In genomic region chr4:121230943-121231614, GRCm38 (mm10) we compare ENCODE assay signal across 8 mouse cellular contexts. TPM values are rescaled to one million over a fixed set of nuclear protein-coding genes. Genes with fewer than 3 reads are reported as not detected.
A peak's percentile ranks its signal among the peaks of the same experiment; 100 is the strongest.
DNase-seq lines count a peak whose midpoint lies in the region; ATAC-seq lines count a peak whose summit lies in the region.

No protein-coding gene starts in this region.

- no peak for DNase-seq in lung, postnatal 14 days
- no peak for DNase-seq in limb, embryonic 10.5 days (ENCODE audit: low spot score)
- peak; percentile 32 for DNase-seq in retina, embryonic 14.5 days (ENCODE audit: low spot score)
- no peak for DNase-seq in ovary, postnatal 10 days (ENCODE audit: low spot score)
- no peak for DNase-seq in testis, postnatal 14 days (ENCODE audit: low spot score)
- DNase-seq in lung, adult 18-20 months, result no peak

- no peak overlapping the region for H3K4me3 ChIP-seq in lung, embryonic 15.5 days
- H3K4me3 ChIP-seq in embryonic facial prominence, embryonic 12.5 days, result no peak overlapping the region
- H3K4me3 ChIP-seq in limb, embryonic 10.5 days, result peak overlapping the region; percentile 21; the same call in 1 of the 2 replicates

- WGBS in lung, embryonic 15.5 days, result 3% methylated on average over 16 of the region's 16 CpGs
- 6% methylated on average over 16 of the region's 16 CpGs for WGBS in embryonic facial prominence, embryonic 12.5 days
- 5% methylated on average over 16 of the region's 16 CpGs for WGBS in limb, embryonic 10.5 days

- no peaks in the 10 kb centered on the region for H3K9me3 ChIP-seq in lung, embryonic 15.5 days
- H3K9me3 ChIP-seq in embryonic facial prominence, embryonic 12.5 days, result no peaks in the 10 kb centered on the region
- no peaks in the 10 kb centered on the region for H3K9me3 ChIP-seq in limb, embryonic 10.5 days (replicated peaks)

- H3K4me1 ChIP-seq in lung, embryonic 15.5 days, result no peaks in the 10 kb centered on the region
- 0 out of 2 replicates have a peak, but pooled peaks cover 2% of the 10 kb centered on the region for H3K4me1 ChIP-seq in embryonic facial prominence, embryonic 12.5 days
- H3K4me1 ChIP-seq in limb, embryonic 10.5 days, result no peaks in the 10 kb centered on the region

- H3K4me2 ChIP-seq in lung, embryonic 15.5 days, result no peak overlapping the region
- H3K4me2 ChIP-seq in embryonic facial prominence, embryonic 12.5 days (replicated peaks), result peak overlapping the region; percentile 33

- no peaks in the 10 kb centered on the region for H3K36me3 ChIP-seq in lung, embryonic 15.5 days
- no peaks in the 10 kb centered on the region for H3K36me3 ChIP-seq in embryonic facial prominence, embryonic 12.5 days
- no peaks in the 10 kb centered on the region for H3K36me3 ChIP-seq in limb, embryonic 10.5 days

- H3K9ac ChIP-seq in lung, embryonic 15.5 days, result no peak overlapping the region
- H3K9ac ChIP-seq in embryonic facial prominence, embryonic 12.5 days, result no peak overlapping the region

- ATAC-seq in lung, embryonic 15.5 days (ENCODE audit: borderline replicate concordance, extremely low read depth, low FRiP score, low TSS enrichment), result peak; percentile 14; the same call in 1 of the 2 replicates
- no peak; the same call in 1 of the 2 replicates for ATAC-seq in embryonic facial prominence, embryonic 12.5 days (ENCODE audit: insufficient number of reproducible peaks, insufficient read depth, low FRiP score, low TSS enrichment)

- H3K27me3 ChIP-seq in lung, embryonic 15.5 days, result peaks cover 11% of the 10 kb centered on the region; the same call in 1 of the 2 replicates
- no peaks in the 10 kb centered on the region for H3K27me3 ChIP-seq in embryonic facial prominence, embryonic 12.5 days
- 0 out of 2 replicates have a peak, but pooled peaks cover 9% of the 10 kb centered on the region for H3K27me3 ChIP-seq in limb, embryonic 10.5 days (ENCODE audit: low read depth, poor library complexity, severe bottlenecking)

- no peak overlapping the region for H3K27ac ChIP-seq in lung, embryonic 15.5 days
- no peak overlapping the region for H3K27ac ChIP-seq in embryonic facial prominence, embryonic 12.5 days
- no peak overlapping the region for H3K27ac ChIP-seq in limb, embryonic 10.5 days

RNA-seq across cellular contexts. Expression of gene Rlf, which starts 16.2 kb away (rescaled TPM):
- 24.4 and 24.5 TPM in 2 replicates for polyA plus RNA-seq in lung, embryonic 15.5 days (2015; fragmentation: Nextera tagmentation; extraction: Ambion mirVana)
- 35.2 and 35.6 TPM in 2 replicates for polyA plus RNA-seq in embryonic facial prominence, embryonic 12.5 days (2016; fragmentation: Nextera tagmentation; extraction: Ambion mirVana)
- polyA plus RNA-seq in limb, embryonic 10.5 days (2016; fragmentation: Nextera tagmentation; extraction: Ambion mirVana), result 24.8 and 29.3 TPM in 2 replicates
